Mouse (Mus musculus) liver, embryonic 13.5 days (tissue): ENCODE data around the gene BC049762. TPM values are rescaled to one million over a fixed set of nuclear protein-coding genes. Genes with fewer than 3 reads are reported as not detected.

Source experiments
- ATAC-seq: fragments of 200-750 bp; cut with Nextera tagmentation; 2 replicates; pipeline ENCODE4 v1.8.0; 2017; ENCODE audit warnings: low read depth, mild to moderate bottlenecking, moderate number of reproducible peaks, moderate library complexity
- DNase-seq: peaks from one replicate; pipeline ENCODE4 v3.0.0; 2022
- H3K27ac ChIP-seq: fragments of 300-500 bp; sonication (generic); 2 replicates; pipeline ENCODE4 v1.5.1; 2015; ENCODE audit warnings: moderate library complexity, mild to moderate bottlenecking, inconsistent platforms
- H3K27me3 ChIP-seq: fragments of 300-500 bp; sonication (generic); 2 replicates; pipeline ENCODE4 v1.6.1; 2015; ENCODE audit warnings: mild to moderate bottlenecking, inconsistent platforms
- H3K36me3 ChIP-seq: fragments of 300-500 bp; sonication (generic); 2 replicates; pipeline ENCODE4 v1.6.1; 2015; ENCODE audit warnings: mild to moderate bottlenecking, inconsistent platforms
- H3K4me1 ChIP-seq: fragments of 300-500 bp; sonication (generic); replicated peaks from 2 replicates; pipeline ENCODE4 v1.6.1; 2015; ENCODE audit warnings: inconsistent platforms
- H3K4me2 ChIP-seq: fragments of 300-500 bp; sonication (generic); 2 replicates; pipeline ENCODE4 v1.6.1; 2015; ENCODE audit warnings: inconsistent platforms, mild to moderate bottlenecking, moderate library complexity
- H3K4me3 ChIP-seq: fragments of 300-500 bp; sonication (generic); replicated peaks from 2 replicates; pipeline ENCODE4 v1.5.1; 2015; ENCODE audit warnings: mild to moderate bottlenecking, inconsistent platforms
- H3K9ac ChIP-seq: fragments of 300-500 bp; sonication (generic); 2 replicates; pipeline ENCODE4 v1.6.1; 2015; ENCODE audit warnings: mild to moderate bottlenecking, inconsistent platforms
- H3K9me3 ChIP-seq: fragments of 300-500 bp; sonication (generic); replicated peaks from 2 replicates; pipeline ENCODE4 v1.6.1; 2016; ENCODE audit warnings: inconsistent platforms
- WGBS: fragments of 180-500 bp; shearing (Covaris S2); methylation state at CpG from one replicate; pipeline ENCODE4 v1.1.7; 2015; ENCODE audit not compliant: insufficient replicate concordance; 5-methylcytosine and 5-hydroxymethylcytosine counted together
- polyA plus RNA-seq: library from polyadenylated mRNA; unstranded; fragments of >200 nt; fragmentation: Nextera tagmentation; extraction: Ambion mirVana; gene quantifications from 2 replicates; pipeline ENCODE4 v1.2.1, GENCODE M21; 2015

BC049762 gene
- polyA plus RNA-seq, 1 experiment from 2014 or later = 0.59 TPM

DNA sequence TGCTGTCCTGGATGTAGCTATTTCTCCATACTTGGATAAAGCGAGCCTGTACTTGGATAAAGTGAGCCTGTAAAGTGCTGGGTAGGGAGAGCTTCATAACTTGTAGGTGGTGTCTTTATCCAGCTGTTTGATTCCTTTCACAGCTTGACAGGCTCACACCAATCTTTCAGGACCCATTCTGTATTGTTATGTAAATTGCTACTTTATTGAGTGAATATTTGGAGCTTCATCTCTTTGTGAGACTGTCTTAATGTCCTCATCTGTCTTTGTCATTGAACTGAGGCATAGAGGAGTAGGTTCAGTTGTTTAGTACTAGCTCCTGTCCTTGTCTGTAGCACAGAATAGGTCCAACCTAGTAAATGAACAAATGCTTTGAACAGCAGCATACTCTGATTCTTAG is 11.6 kb upstream of the BC049762 start:
- DNase-seq (no peak), ATAC-seq (no peak)
- H3K27ac ChIP-seq = no peak overlapping the region
- no peaks in the 10 kb centered on the region for H3K4me1 ChIP-seq
- peaks cover 85% of the 10 kb centered on the region for H3K36me3 ChIP-seq
- no peaks in the 10 kb centered on the region for H3K9me3 ChIP-seq
- H3K27me3 ChIP-seq = no peaks in the 10 kb centered on the region
- WGBS = 85% methylated on average over 1 of the region's 1 CpGs
- H3K4me3 ChIP-seq = no peak overlapping the region
- H3K4me2 ChIP-seq = no peak overlapping the region
- no peak overlapping the region for H3K9ac ChIP-seq

DNA sequence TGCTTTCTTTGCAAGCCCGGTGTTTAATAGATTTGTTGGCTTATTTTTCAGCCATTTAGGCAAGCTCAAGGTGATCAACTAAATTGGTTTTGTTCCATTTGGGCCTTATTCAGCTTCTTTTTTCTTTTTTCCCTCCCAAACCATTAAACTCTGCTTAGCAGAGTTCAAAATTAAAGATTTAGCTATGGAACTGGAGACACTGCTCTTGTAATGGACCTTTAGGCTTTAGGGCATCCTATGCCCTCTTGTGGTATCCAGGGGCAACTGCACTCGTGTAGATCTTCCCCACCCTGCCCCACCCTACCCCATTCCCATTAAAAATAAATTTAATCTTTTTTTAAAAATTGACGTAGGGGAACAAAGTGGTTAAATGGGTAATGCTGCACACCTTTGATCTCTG is 2.5 kb upstream of the BC049762 start:
- H3K9ac ChIP-seq = peak overlapping the region; percentile 99

GRCm38 (mm10) chr11:51264352-51264751 is 1.5 kb upstream of the BC049762 start:
- H3K9ac ChIP-seq = peak overlapping the region; percentile 99
- H3K27me3 ChIP-seq = 0 out of 2 replicates have a peak, but pooled peaks cover 6% of the 10 kb centered on the region
- 4% methylated on average over 6 of the region's 6 CpGs for WGBS
- peaks cover 42% of the 10 kb centered on the region for H3K4me1 ChIP-seq
- peaks cover 23% of the 10 kb centered on the region for H3K36me3 ChIP-seq
- DNase-seq (peak; percentile 42), ATAC-seq (0 out of 2 replicates have a peak, but pooled peaks have one; percentile 24)
- H3K4me3 ChIP-seq = peak overlapping the region; percentile 98
- peak overlapping the region; percentile 86 for H3K4me2 ChIP-seq
- no peaks in the 10 kb centered on the region for H3K9me3 ChIP-seq
- H3K27ac ChIP-seq = peak overlapping the region; percentile 95

More for the DNA sequence above, 2.5 kb upstream of the BC049762 start:
- Histone ChIP-seq H3K4me3 (peak overlapping the region; percentile 98), H3K27ac (peak overlapping the region; percentile 95), H3K4me1 (peaks cover 42% of the 10 kb centered on the region), H3K9me3 (no peaks in the 10 kb centered on the region), H3K27me3 (0 out of 2 replicates have a peak, but pooled peaks cover under 1% of the 10 kb centered on the region), H3K4me2 (peak overlapping the region; percentile 86), H3K36me3 (peaks cover 31% of the 10 kb centered on the region)
- ATAC-seq = no peak
- DNase-seq = no peak
- WGBS = 50% methylated on average over 3 of the region's 3 CpGs

GRCm38 (mm10) chr11:51263286-51263831 is 513 bp upstream of the BC049762 start:
- H3K9ac ChIP-seq = peak overlapping the region; percentile 99
- H3K27ac ChIP-seq = peak overlapping the region; percentile 95
- ATAC-seq (peak; percentile 49), DNase-seq (no peak)
- peak overlapping the region; percentile 98 for H3K4me3 ChIP-seq
- H3K4me2 ChIP-seq = peak overlapping the region; percentile 86
- H3K4me1 ChIP-seq = peaks cover 42% of the 10 kb centered on the region
- no peaks in the 10 kb centered on the region for H3K9me3 ChIP-seq
- peaks cover 17% of the 10 kb centered on the region for H3K36me3 ChIP-seq
- under 1% methylated on average over 50 of the region's 50 CpGs for WGBS
- 0 out of 2 replicates have a peak, but pooled peaks cover 6% of the 10 kb centered on the region for H3K27me3 ChIP-seq

DNA sequence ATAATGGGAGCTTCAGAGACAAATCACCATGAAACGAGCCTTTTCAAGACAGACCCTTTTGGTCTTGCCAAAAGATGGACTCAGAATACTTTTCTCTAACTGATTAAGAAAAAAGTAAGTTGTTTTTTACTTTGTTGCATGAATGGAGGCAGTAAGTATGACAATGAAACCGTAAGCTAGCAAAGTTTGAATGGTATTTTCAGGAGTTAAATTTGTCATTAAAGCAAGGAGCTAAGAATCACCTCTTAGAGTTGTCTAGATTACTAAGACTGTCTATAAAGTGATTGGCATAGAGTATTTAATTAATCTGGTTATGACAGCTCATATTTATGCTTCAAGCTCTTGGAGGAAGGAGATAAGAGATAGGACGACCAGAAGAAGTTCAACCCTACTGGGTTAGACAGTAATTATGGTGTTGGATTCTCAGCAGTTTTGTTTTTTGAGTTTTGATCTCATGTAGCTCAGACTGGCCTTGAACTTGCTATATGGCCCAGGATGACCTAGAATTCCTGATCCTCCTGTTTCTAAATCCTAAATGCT is 1.1 kb downstream of the BC049762 start, which contains the start of gene Clk4:
Clk4 (plus strand) TSS at position 51 of the 540 bp plus-strand sequence.
- 54% methylated on average over 3 of the region's 3 CpGs for WGBS
- Histone ChIP-seq H3K27me3 (0 out of 2 replicates have a peak, but pooled peaks cover 6% of the 10 kb centered on the region), H3K4me2 (peak within 1 kb of the TSS; percentile 86), H3K9me3 (no peaks in the 10 kb centered on the region), H3K4me3 (peak within 1 kb of the TSS; percentile 98), H3K9ac (peak within 1 kb of the TSS; percentile 78), H3K27ac (peak within 1 kb of the TSS; percentile 95), H3K4me1 (peaks cover 38% of the 10 kb centered on the region), H3K36me3 (peaks cover 5% of the 10 kb centered on the region)
- ATAC-seq (no peak), DNase-seq (no peak)

DNA sequence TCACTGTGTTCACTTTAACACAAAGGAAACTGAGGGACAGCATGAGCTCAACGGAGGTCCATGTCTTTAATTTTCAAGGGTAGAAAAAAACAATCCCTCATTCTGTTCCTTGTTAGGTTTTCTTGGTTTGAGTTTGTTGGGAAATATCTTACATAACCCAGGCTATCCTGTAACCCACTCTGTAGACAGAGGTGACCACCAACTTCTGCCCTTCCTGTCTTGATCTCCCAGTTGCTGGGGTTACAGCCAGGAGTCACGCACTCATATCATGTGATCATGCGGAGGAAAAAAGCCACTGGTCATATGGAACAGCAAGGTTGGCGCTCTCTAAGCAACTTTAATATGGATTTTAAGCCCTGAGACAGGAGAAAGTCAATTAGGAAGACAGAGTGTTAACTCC is 5.8 kb downstream of the BC049762 start:
- H3K4me1 ChIP-seq = peaks cover 6% of the 10 kb centered on the region
- no peaks in the 10 kb centered on the region for H3K9me3 ChIP-seq
- 61% methylated on average over 4 of the region's 4 CpGs for WGBS
- H3K27me3 ChIP-seq = 0 out of 2 replicates have a peak, but pooled peaks cover 6% of the 10 kb centered on the region
- no peak overlapping the region for H3K4me3 ChIP-seq
- no peak for DNase-seq
- ATAC-seq = no peak
- no peak overlapping the region for H3K27ac ChIP-seq
- no peaks in the 10 kb centered on the region for H3K36me3 ChIP-seq
- no peak overlapping the region for H3K9ac ChIP-seq
- H3K4me2 ChIP-seq = no peak overlapping the region

GRCm38 (mm10) chr11:51242897-51243296 is 19.9 kb downstream of the BC049762 start:
- WGBS = 56% methylated on average over 2 of the region's 2 CpGs
- Histone ChIP-seq H3K4me2 (no peak overlapping the region), H3K27me3 (no peaks in the 10 kb centered on the region), H3K9ac (no peak overlapping the region), H3K4me1 (no peaks in the 10 kb centered on the region), H3K27ac (no peak overlapping the region), H3K9me3 (no peaks in the 10 kb centered on the region), H3K36me3 (no peaks in the 10 kb centered on the region), H3K4me3 (no peak overlapping the region)
- DNase-seq (no peak), ATAC-seq (no peak)

- Histone ChIP-seq H3K4me3 (no peak overlapping the region), H3K36me3 (no peaks in the 10 kb centered on the region), H3K9me3 (no peaks in the 10 kb centered on the region), H3K27me3 (no peaks in the 10 kb centered on the region), H3K4me1 (no peaks in the 10 kb centered on the region), H3K9ac (no peak overlapping the region), H3K27ac (no peak overlapping the region), H3K4me2 (no peak overlapping the region)
- DNase-seq (no peak), ATAC-seq (no peak)
- 62% methylated on average over 9 of the region's 9 CpGs for WGBS
Measured at GRCm38 (mm10) chr11:51234626-51235025, 28.2 kb downstream of the BC049762 start.

DNA sequence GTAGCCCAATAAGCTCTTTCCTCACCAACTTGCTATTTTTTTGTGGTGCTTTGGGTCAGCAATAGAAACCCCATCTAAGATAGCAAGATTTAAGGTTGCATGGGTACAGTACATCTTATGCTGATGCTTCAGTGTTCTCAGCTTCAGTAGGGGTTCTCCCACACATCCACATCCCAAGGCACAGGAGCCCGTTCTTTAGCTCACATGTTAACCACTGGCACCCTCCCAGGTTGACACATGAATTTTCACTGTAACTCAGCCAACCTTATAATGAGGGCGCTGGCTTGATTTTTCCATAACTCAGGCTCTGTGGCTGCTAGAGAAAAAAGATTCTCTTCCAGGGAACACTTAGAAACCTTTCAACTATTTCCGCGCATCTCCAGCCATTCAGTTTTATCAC is 35.7 kb downstream of the BC049762 start:
- Histone ChIP-seq H3K4me1 (no peaks in the 10 kb centered on the region), H3K27ac (no peak overlapping the region), H3K27me3 (no peaks in the 10 kb centered on the region), H3K9ac (no peak overlapping the region), H3K36me3 (no peaks in the 10 kb centered on the region), H3K4me3 (no peak overlapping the region), H3K4me2 (no peak overlapping the region), H3K9me3 (no peaks in the 10 kb centered on the region)
- DNase-seq (no peak), ATAC-seq (no peak)
- WGBS = 71% methylated on average over 4 of the region's 4 CpGs

DNA sequence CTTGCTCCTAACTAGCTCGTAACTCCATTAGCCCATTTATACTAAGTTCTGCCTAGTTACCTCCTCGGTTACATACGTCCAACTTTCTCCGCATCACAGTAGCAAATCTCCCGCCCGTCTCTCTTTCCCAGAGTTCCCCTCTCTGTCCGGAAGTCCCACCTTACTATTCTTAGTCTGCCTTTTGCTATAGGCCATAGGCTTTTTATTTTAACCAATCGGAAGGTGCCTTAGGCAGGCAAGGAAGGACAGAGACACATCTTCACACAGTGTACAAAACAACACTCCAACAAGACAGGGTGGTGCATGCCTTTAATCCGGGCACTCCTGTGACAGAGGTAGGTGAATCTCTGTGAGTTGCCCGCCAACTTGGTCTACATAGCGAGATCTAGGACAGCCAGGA is 42.5 kb downstream of the BC049762 start, which contains the start of gene Gm12569:
Gm12569 (plus strand) TSS at position 166 of the 400 bp plus-strand sequence.
- ATAC-seq = no peak
- H3K9me3 ChIP-seq = no peaks in the 10 kb centered on the region; the same call in 1 of the 2 replicates

DNA sequence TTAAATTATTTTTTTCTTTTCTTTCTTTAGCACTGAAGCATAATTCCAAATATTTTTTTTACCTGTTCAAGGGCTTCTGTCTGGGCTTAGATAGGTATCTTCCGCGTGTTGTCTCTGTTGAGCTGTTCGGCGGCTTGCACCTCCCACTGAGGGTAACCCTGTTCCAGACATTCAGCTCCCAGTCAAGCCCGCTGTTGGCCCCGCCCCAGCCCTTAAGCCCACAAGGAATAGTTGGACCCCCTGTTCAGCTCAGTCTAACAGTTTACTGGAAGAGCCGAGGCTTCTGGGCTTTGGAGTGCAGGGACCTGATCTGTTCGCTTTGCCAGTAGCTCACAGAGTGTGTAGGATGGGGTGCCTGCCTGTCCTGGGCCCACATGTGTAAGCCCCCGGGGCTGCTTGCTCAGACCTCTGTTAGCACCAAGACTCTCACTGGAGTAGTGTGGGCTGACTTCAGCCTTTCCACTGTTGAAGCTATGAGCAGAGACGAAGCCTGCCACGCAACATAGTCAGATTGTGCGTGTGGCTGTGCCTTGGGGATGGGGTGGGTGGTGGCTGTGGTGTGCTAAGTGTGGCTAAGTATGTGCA is 43.4 kb downstream of the BC049762 start:
- DNase-seq (no peak), ATAC-seq (no peak)
- Histone ChIP-seq H3K4me1 (no peaks in the 10 kb centered on the region), H3K9ac (no peak overlapping the region), H3K9me3 (no peaks in the 10 kb centered on the region; the same call in 1 of the 2 replicates), H3K36me3 (no peaks in the 10 kb centered on the region), H3K4me3 (no peak overlapping the region), H3K27ac (no peak overlapping the region), H3K27me3 (no peaks in the 10 kb centered on the region), H3K4me2 (no peak overlapping the region)
- 74% methylated on average over 12 of the region's 12 CpGs for WGBS

More for the DNA sequence above, 42.5 kb downstream of the BC049762 start, which contains the start of gene Gm12569:
- H3K27ac ChIP-seq = no peak within 1 kb of the TSS
- no peaks in the 10 kb centered on the region for H3K27me3 ChIP-seq
- H3K4me3 ChIP-seq = no peak within 1 kb of the TSS
- H3K4me2 ChIP-seq = no peak within 1 kb of the TSS
- no peak for DNase-seq
- H3K36me3 ChIP-seq = no peaks in the 10 kb centered on the region
- H3K4me1 ChIP-seq = no peaks in the 10 kb centered on the region
- no peak within 1 kb of the TSS for H3K9ac ChIP-seq
- 69% methylated on average over 11 of the region's 11 CpGs for WGBS
